Mouse (Mus musculus): ENCODE results near the gene Zdhhc15. TPM values are rescaled to one million over a fixed set of nuclear protein-coding genes. Genes with fewer than 3 reads are reported as not detected.

Zdhhc15 gene
- polyA plus RNA-seq, 1 experiment from 2014 or later, result 0.68 TPM

GRCm38 (mm10) chrX:104573946-104574345 lies 96.9 kb downstream of the Zdhhc15 start:
- no peak overlapping the region for H3K27ac ChIP-seq (ENCODE audit: low read depth)
- DNase-seq, result no peak
- no peak overlapping the region for H3K4me3 ChIP-seq (ENCODE audit: low read depth, low read length)
- H3K27me3 ChIP-seq (ENCODE audit: insufficient read depth, low read length), result 0 out of 2 replicates have a peak, but pooled peaks cover 3% of the 10 kb centered on the region
- H3K36me3 ChIP-seq (replicated peaks; ENCODE audit: insufficient read depth, low read length), result no peaks in the 10 kb centered on the region
- no peaks in the 10 kb centered on the region for H3K4me1 ChIP-seq (ENCODE audit: insufficient read depth)
- 72% methylated on average over 5 of the region's 5 CpGs for WGBS (ENCODE audit: insufficient replicate concordance)
- no peak for ATAC-seq
- no peaks in the 10 kb centered on the region for H3K9me3 ChIP-seq (ENCODE audit: low read length)
- TF ChIP-seq EP300 (IDR thresholded peaks at IDR 0.05; ENCODE audit: low read depth) (no peak), CTCF (IDR thresholded peaks at IDR 0.05; ENCODE audit: low read depth) (no peak)
- no peak overlapping the region for H3K4me2 ChIP-seq (ENCODE audit: low read depth, low read length)
- H3K9ac ChIP-seq (replicated peaks), result no peak overlapping the region

GRCm38 (mm10) chrX:104567497-104567896 lies 103.4 kb downstream of the Zdhhc15 start:
- Histone ChIP-seq H3K36me3 (replicated peaks; ENCODE audit: insufficient read depth, low read length) (no peaks in the 10 kb centered on the region), H3K27ac (ENCODE audit: low read depth) (no peak overlapping the region), H3K9ac (replicated peaks) (no peak overlapping the region), H3K27me3 (ENCODE audit: insufficient read depth, low read length) (no peaks in the 10 kb centered on the region), H3K9me3 (ENCODE audit: low read length) (no peaks in the 10 kb centered on the region), H3K4me2 (ENCODE audit: low read depth, low read length) (0 out of 2 replicates have a peak overlapping the region, but pooled peaks have one; percentile 1), H3K4me3 (ENCODE audit: low read depth, low read length) (no peak overlapping the region), H3K4me1 (ENCODE audit: insufficient read depth) (no peaks in the 10 kb centered on the region)
- ATAC-seq (peak; percentile 45; the same call in 1 of the 2 replicates), DNase-seq (no peak)
- WGBS (ENCODE audit: insufficient replicate concordance), result 47% methylated on average over 3 of the region's 3 CpGs
- TF ChIP-seq EP300 (IDR thresholded peaks at IDR 0.05; ENCODE audit: low read depth) (0 out of 2 replicates have a peak, but pooled peaks have one; percentile 64), CTCF (IDR thresholded peaks at IDR 0.05; ENCODE audit: low read depth) (no peak)

DNA sequence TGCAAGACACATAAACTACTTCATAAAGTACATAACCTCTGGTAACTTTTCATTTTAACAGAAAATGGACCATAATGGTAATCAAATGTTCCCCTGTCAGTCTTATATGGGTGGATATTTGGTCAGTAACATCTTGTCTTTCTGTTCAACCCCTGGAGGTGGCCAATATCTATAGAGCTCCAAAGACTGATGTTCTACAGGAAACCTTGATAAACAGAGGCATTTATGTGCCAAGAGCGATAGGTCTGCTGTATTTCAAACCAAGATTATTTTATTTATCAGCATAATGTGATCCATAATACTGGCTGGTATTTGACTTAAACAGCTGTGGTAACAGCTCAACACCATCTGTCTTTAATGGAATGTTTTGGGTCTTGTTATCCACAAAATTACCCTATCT lies 125.6 kb downstream of the Zdhhc15 start:
- H3K36me3 ChIP-seq (replicated peaks; ENCODE audit: insufficient read depth, low read length), result no peaks in the 10 kb centered on the region
- H3K4me3 ChIP-seq (ENCODE audit: low read depth, low read length), result no peak overlapping the region
- WGBS (ENCODE audit: insufficient replicate concordance), result 71% methylated on average over 1 of the region's 1 CpGs
- TF ChIP-seq EP300 (IDR thresholded peaks at IDR 0.05; ENCODE audit: low read depth), result peak; percentile 92
- no peak for TF ChIP-seq CTCF (IDR thresholded peaks at IDR 0.05; ENCODE audit: low read depth)
- H3K27me3 ChIP-seq (ENCODE audit: insufficient read depth, low read length), result no peaks in the 10 kb centered on the region
- H3K9me3 ChIP-seq (ENCODE audit: low read length), result no peaks in the 10 kb centered on the region
- H3K27ac ChIP-seq (ENCODE audit: low read depth), result no peak overlapping the region
- H3K4me1 ChIP-seq (ENCODE audit: insufficient read depth), result no peaks in the 10 kb centered on the region
- no peak overlapping the region for H3K9ac ChIP-seq (replicated peaks)
- ATAC-seq (peak; percentile 64), DNase-seq (no peak)
- no peak overlapping the region for H3K4me2 ChIP-seq (ENCODE audit: low read depth, low read length)

DNA sequence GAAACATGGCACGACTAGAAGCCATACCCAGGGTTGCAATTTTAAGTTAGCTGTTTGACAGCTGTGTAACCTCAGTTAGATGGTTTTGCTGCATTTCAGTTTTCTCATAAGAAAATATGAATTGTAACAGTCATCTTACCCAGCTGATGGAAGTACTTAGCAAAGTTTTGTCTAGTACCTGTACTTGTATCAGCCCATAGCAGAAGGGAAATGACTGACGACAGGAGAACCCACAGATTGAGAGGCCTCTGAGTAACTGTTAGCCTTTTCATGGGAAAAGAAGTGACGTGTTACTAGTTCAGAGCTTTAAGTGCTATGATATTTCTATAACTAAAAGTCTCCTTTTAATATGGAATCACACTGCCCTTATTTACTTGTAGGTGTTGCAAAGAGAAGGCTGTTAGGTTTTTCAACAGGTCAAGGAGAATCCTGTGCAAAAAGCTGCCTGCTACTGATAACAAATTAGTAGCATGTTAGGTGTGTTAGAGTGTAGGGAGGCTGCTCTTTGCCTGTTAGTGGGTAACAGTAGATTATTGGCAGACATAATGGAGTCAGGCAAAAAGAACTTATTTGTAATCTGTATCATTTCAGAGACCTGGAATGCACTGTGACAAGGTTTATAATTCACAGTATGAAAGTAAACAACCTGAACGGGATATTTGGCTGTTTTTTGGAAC lies 126.8 kb downstream of the Zdhhc15 start:
- ATAC-seq (peak; percentile 85), DNase-seq (no peak)
- 57% methylated on average over 4 of the region's 4 CpGs for WGBS (ENCODE audit: insufficient replicate concordance)
- no peaks in the 10 kb centered on the region for H3K36me3 ChIP-seq (replicated peaks; ENCODE audit: insufficient read depth, low read length)
- H3K9ac ChIP-seq (replicated peaks), result no peak overlapping the region
- H3K4me2 ChIP-seq (ENCODE audit: low read depth, low read length), result no peak overlapping the region
- H3K4me3 ChIP-seq (ENCODE audit: low read depth, low read length), result no peak overlapping the region
- TF ChIP-seq EP300 (IDR thresholded peaks at IDR 0.05; ENCODE audit: low read depth), result peak; percentile 82
- no peak for TF ChIP-seq CTCF (IDR thresholded peaks at IDR 0.05; ENCODE audit: low read depth)
- H3K27ac ChIP-seq (ENCODE audit: low read depth), result peak overlapping the region; percentile 55; the same call in 1 of the 2 replicates
- H3K27me3 ChIP-seq (ENCODE audit: insufficient read depth, low read length), result no peaks in the 10 kb centered on the region
- H3K4me1 ChIP-seq (ENCODE audit: insufficient read depth), result no peaks in the 10 kb centered on the region
- no peaks in the 10 kb centered on the region for H3K9me3 ChIP-seq (ENCODE audit: low read length)

DNA sequence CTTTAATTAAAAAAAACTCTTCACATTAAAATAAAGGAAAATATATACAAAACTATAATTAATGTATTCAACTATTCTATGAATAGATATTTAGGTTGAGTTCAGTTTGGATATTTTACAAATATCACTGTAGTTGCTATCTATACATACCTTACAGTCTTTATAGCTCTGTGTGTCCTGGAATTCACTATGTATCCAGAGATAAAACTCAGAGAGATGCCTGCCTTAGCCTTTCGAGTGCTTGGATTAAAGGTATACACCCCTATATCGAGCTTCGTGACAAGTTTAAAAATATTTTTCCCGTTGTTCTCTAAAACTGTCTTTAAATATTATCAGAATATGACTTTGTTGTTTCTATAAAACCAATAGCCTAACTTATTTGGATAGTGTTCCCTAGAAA lies 128.2 kb downstream of the Zdhhc15 start:
- Histone ChIP-seq H3K36me3 (replicated peaks; ENCODE audit: insufficient read depth, low read length) (no peaks in the 10 kb centered on the region), H3K4me1 (ENCODE audit: insufficient read depth) (no peaks in the 10 kb centered on the region), H3K4me3 (ENCODE audit: low read depth, low read length) (no peak overlapping the region), H3K9me3 (ENCODE audit: low read length) (no peaks in the 10 kb centered on the region), H3K9ac (replicated peaks) (no peak overlapping the region), H3K27ac (ENCODE audit: low read depth) (no peak overlapping the region), H3K27me3 (ENCODE audit: insufficient read depth, low read length) (no peaks in the 10 kb centered on the region), H3K4me2 (ENCODE audit: low read depth, low read length) (no peak overlapping the region)
- 0 out of 2 replicates have a peak, but pooled peaks have one; percentile 38 for ATAC-seq
- no peak for DNase-seq
- TF ChIP-seq CTCF (IDR thresholded peaks at IDR 0.05; ENCODE audit: low read depth) (no peak), EP300 (IDR thresholded peaks at IDR 0.05; ENCODE audit: low read depth) (no peak)
- 68% methylated on average over 4 of the region's 4 CpGs for WGBS (ENCODE audit: insufficient replicate concordance)

GRCm38 (mm10) chrX:104501765-104502164 lies 169.1 kb downstream of the Zdhhc15 start:
- DNase-seq (no peak), ATAC-seq (no peak)
- Histone ChIP-seq H3K9ac (replicated peaks) (no peak overlapping the region), H3K4me3 (ENCODE audit: low read depth, low read length) (no peak overlapping the region), H3K27ac (ENCODE audit: low read depth) (no peak overlapping the region), H3K36me3 (replicated peaks; ENCODE audit: insufficient read depth, low read length) (no peaks in the 10 kb centered on the region), H3K9me3 (ENCODE audit: low read length) (no peaks in the 10 kb centered on the region), H3K27me3 (ENCODE audit: insufficient read depth, low read length) (no peaks in the 10 kb centered on the region), H3K4me2 (ENCODE audit: low read depth, low read length) (no peak overlapping the region), H3K4me1 (ENCODE audit: insufficient read depth) (no peaks in the 10 kb centered on the region)
- 86% methylated on average over 5 of the region's 5 CpGs for WGBS (ENCODE audit: insufficient replicate concordance)
- TF ChIP-seq EP300 (IDR thresholded peaks at IDR 0.05; ENCODE audit: low read depth) (no peak), CTCF (IDR thresholded peaks at IDR 0.05; ENCODE audit: low read depth) (no peak)

Measured in liver, postnatal 0 days (tissue).